Mouse (Mus musculus): ENCODE measurements around the gene Shroom1. TPM values are rescaled to one million over a fixed set of nuclear protein-coding genes. Genes with fewer than 3 reads are reported as not detected.
A peak's percentile ranks its signal among the peaks of the same experiment; 100 is the strongest.

The Shroom1 gene
- polyA plus RNA-seq, 1 experiment from 2014 or later: 1.3 TPM

DNA sequence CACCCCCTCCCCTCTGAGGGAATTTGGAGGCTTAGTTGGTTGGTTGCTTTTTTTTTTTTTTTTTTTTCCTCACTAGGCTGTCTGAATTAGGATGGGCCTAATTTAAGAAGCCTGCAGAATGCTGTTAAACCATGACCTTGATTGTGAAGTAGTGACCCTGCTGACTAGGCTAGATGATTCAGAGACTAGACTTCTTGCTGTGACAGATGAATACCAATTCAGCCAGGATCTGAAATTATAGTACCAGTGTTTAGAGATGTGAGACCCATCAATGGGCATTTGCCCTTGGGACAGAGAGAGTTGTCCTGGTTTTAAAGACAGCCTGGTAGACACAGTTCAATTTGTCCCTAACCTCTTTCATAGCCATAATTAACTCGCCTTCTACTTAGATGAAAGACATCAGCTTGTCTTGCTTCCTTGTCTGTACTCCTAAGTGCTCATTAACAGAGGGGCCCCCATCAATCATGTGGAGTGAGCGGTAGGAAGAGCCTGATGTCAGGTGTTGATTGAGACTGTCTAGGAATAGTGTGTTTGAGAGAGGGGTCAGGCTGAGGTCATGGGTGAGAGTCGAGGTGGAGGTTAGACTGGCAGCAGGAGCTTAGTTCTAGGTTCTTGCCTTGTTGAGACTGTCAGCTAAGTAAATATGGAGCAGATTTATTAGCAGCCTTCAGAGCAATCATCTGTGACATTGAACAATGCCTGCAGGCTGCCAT, 36.4 kb downstream of the Shroom1 start:
- TF ChIP-seq EP300 (optimal IDR thresholded peaks at IDR 0.05) (no peak), CTCF (IDR thresholded peaks at IDR 0.05; ENCODE audit: low read depth) (no peak)
- DNase-seq (ENCODE audit: low spot score): no peak
- 44% methylated on average over 3 of the region's 3 CpGs for WGBS

DNA sequence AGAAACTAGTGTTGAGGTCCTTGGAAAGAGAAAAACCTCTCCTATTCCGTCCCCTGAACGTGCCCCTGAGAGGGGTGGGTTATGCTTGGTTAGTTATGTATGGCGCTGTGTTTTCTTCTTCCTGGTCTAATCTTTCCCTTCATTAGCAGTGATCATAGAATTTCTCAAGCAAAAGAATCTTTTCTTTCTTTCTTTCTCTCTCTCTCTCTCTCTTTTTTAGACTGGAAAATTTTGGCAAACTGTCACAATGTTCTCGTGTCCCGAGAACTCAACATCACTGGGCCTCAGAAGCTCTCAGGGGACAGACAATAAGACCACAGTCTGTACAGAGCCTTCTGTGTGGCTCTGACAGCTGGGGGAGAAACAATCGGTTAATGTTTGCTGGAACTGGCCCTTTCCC, 38.4 kb downstream of the Shroom1 start:
- no peaks in the 10 kb centered on the region for H3K9me3 ChIP-seq (ENCODE audit: control insufficient read depth, low read length)
- H3K4me2 ChIP-seq (replicated peaks; ENCODE audit: low read depth): no peak overlapping the region
- no peak overlapping the region for H3K27ac ChIP-seq (replicated peaks)
- no peak overlapping the region for H3K4me3 ChIP-seq (ENCODE audit: low read depth, low read length)
- H3K9ac ChIP-seq (ENCODE audit: low read length): no peak overlapping the region
- 0 out of 2 replicates have a peak, but pooled peaks cover 2% of the 10 kb centered on the region for H3K4me1 ChIP-seq (replicated peaks; ENCODE audit: control insufficient read depth, insufficient read depth)
- no peaks in the 10 kb centered on the region for H3K36me3 ChIP-seq (ENCODE audit: control insufficient read depth, insufficient read depth, low read length)
- DNase-seq (ENCODE audit: low spot score): no peak
- no peaks in the 10 kb centered on the region for H3K27me3 ChIP-seq (ENCODE audit: control insufficient read depth, insufficient read depth, low read length)
- no peak for TF ChIP-seq CTCF (IDR thresholded peaks at IDR 0.05; ENCODE audit: low read depth)
- no peak for TF ChIP-seq EP300 (optimal IDR thresholded peaks at IDR 0.05)
- ATAC-seq (ENCODE audit: low FRiP score, low TSS enrichment): no peak
- WGBS: 50% methylated on average over 6 of the region's 6 CpGs

More for the DNA sequence above, 36.4 kb downstream of the Shroom1 start:
- Histone ChIP-seq H3K27me3 (ENCODE audit: control insufficient read depth, insufficient read depth, low read length) (no peaks in the 10 kb centered on the region), H3K36me3 (ENCODE audit: control insufficient read depth, insufficient read depth, low read length) (no peaks in the 10 kb centered on the region), H3K4me1 (replicated peaks; ENCODE audit: control insufficient read depth, insufficient read depth) (0 out of 2 replicates have a peak, but pooled peaks cover 2% of the 10 kb centered on the region), H3K9me3 (ENCODE audit: control insufficient read depth, low read length) (no peaks in the 10 kb centered on the region), H3K4me2 (replicated peaks; ENCODE audit: low read depth) (no peak overlapping the region), H3K27ac (replicated peaks) (no peak overlapping the region), H3K4me3 (ENCODE audit: low read depth, low read length) (no peak overlapping the region), H3K9ac (ENCODE audit: low read length) (no peak overlapping the region)
- no peak for ATAC-seq (ENCODE audit: low FRiP score, low TSS enrichment)

DNA sequence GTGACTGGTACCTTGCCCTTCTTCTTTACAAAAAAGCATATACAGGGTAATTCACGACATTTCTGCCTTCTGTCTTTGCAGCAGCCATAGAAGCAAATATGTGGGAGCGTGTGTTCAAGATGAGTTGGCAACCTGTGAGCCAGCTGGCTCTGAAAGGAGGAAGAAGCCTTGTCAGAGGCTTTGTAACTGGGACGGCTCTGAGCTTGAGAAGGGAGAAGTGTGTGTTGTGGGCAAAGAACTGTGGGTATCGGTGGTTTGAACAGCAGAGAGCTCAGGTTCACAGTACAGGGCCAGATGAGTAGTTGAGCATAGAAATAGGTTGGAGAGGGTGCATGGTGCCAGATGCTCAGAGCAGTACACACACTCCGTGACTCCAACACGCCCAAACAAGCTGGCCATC, 39.9 kb downstream of the Shroom1 start:
- no peaks in the 10 kb centered on the region for H3K27me3 ChIP-seq (ENCODE audit: control insufficient read depth, insufficient read depth, low read length)
- no peak for ATAC-seq (ENCODE audit: low FRiP score, low TSS enrichment)
- 65% methylated on average over 6 of the region's 6 CpGs for WGBS
- no peak for TF ChIP-seq CTCF (IDR thresholded peaks at IDR 0.05; ENCODE audit: low read depth)
- no peak for TF ChIP-seq EP300 (optimal IDR thresholded peaks at IDR 0.05)
- no peaks in the 10 kb centered on the region for H3K9me3 ChIP-seq (ENCODE audit: control insufficient read depth, low read length)
- H3K9ac ChIP-seq (ENCODE audit: low read length): no peak overlapping the region
- H3K4me2 ChIP-seq (replicated peaks; ENCODE audit: low read depth): no peak overlapping the region
- H3K36me3 ChIP-seq (ENCODE audit: control insufficient read depth, insufficient read depth, low read length): no peaks in the 10 kb centered on the region
- H3K4me1 ChIP-seq (replicated peaks; ENCODE audit: control insufficient read depth, insufficient read depth): no peaks in the 10 kb centered on the region
- no peak overlapping the region for H3K4me3 ChIP-seq (ENCODE audit: low read depth, low read length)
- DNase-seq (ENCODE audit: low spot score): no peak
- H3K27ac ChIP-seq (replicated peaks): no peak overlapping the region

DNA sequence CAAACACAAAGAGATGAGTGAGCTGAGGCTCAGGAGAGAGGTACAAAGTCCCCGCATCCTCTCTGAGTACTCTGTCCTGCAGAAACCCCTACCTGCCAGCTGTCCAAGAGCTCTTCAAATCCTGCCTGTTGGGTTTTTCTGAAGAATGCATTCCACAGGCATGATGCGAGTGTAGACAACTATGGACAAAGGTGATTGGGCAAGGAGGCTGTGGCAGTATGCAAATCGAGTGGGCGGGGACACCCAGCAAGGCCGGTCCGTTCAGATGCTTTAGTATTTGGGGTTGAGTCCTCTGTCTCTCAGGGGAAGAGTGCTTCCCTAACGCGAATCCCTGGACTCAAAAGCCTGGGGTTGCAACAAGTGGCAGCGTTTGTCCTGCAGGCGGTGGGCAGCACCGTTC, 43.6 kb downstream of the Shroom1 start:
- H3K9me3 ChIP-seq (ENCODE audit: control insufficient read depth, low read length): no peaks in the 10 kb centered on the region
- H3K4me2 ChIP-seq (replicated peaks; ENCODE audit: low read depth): peak overlapping the region; percentile 8; the same call in 1 of the 2 replicates
- no peaks in the 10 kb centered on the region for H3K36me3 ChIP-seq (ENCODE audit: control insufficient read depth, insufficient read depth, low read length)
- no peak overlapping the region for H3K4me3 ChIP-seq (ENCODE audit: low read depth, low read length)
- ATAC-seq (ENCODE audit: low FRiP score, low TSS enrichment): peak; percentile 66
- TF ChIP-seq EP300 (optimal IDR thresholded peaks at IDR 0.05) (no peak), CTCF (IDR thresholded peaks at IDR 0.05; ENCODE audit: low read depth) (no peak)
- no peaks in the 10 kb centered on the region for H3K4me1 ChIP-seq (replicated peaks; ENCODE audit: control insufficient read depth, insufficient read depth)
- H3K27me3 ChIP-seq (ENCODE audit: control insufficient read depth, insufficient read depth, low read length): no peaks in the 10 kb centered on the region
- 11% methylated on average over 11 of the region's 11 CpGs for WGBS
- DNase-seq (ENCODE audit: low spot score): peak; percentile 39
- no peak overlapping the region for H3K27ac ChIP-seq (replicated peaks)
- no peak overlapping the region for H3K9ac ChIP-seq (ENCODE audit: low read length)

DNA sequence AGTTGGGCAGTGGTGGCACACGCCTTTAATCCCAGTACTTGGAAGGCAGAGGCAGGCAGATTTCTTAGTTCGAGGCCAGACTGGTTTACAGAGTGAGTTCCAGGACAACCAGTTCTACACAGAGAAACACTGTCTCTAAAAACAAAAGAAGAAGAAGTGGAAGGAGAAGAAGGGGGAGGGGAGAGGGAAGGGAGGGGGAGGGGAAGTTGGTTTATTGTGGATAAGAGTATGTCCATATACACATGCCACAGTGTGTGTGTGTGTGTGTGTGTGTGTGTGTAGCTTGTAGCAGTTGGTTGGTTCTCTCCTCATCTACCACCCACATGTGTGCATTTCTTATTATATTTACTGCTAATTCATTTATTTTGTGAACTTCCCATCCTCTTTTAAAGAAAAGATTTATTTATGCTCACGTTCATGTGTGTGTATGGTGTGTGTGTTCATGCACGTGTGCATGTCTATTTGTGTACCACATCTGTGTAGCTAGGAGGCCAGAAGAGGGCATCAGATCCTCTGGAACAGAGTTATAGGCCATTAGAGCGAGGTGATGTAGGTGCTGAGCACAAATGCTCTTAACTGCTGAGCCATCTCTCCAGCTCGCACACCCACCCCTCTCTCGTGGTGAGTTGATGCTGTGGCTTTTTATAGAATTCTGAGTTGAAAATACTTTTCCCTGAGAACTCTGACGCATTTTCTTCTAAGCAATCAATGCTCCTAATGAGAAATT, 45.2 kb downstream of the Shroom1 start:
- Histone ChIP-seq H3K36me3 (ENCODE audit: control insufficient read depth, insufficient read depth, low read length) (no peaks in the 10 kb centered on the region), H3K4me2 (replicated peaks; ENCODE audit: low read depth) (no peak overlapping the region), H3K9ac (ENCODE audit: low read length) (no peak overlapping the region), H3K27ac (replicated peaks) (no peak overlapping the region), H3K9me3 (ENCODE audit: control insufficient read depth, low read length) (no peaks in the 10 kb centered on the region), H3K27me3 (ENCODE audit: control insufficient read depth, insufficient read depth, low read length) (no peaks in the 10 kb centered on the region), H3K4me1 (replicated peaks; ENCODE audit: control insufficient read depth, insufficient read depth) (no peaks in the 10 kb centered on the region), H3K4me3 (ENCODE audit: low read depth, low read length) (no peak overlapping the region)
- 78% methylated on average over 8 of the region's 8 CpGs for WGBS
- ATAC-seq (ENCODE audit: low FRiP score, low TSS enrichment) (no peak), DNase-seq (ENCODE audit: low spot score) (no peak)
- TF ChIP-seq EP300 (optimal IDR thresholded peaks at IDR 0.05): no peak
- TF ChIP-seq CTCF (IDR thresholded peaks at IDR 0.05; ENCODE audit: low read depth): peak; percentile 44

DNA sequence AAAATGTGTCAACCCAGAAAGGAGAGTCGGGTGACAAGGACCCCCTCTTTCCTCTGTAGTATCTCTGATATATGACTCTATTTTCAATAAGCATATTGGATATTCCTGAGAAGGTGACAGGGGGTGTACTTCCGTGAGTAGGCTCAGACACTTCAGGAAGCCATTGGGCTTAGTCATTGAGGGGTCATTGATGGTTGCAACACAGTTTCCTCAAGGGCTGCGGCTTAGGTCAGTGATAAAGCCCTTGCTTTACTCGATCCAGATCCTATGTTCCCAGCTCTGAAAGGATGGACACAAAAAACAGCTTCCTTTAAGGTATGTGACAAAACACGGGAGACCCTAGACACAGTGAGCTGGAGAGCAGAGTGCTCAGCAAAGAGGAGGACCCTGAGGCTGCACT, 46.7 kb downstream of the Shroom1 start:
- Histone ChIP-seq H3K9ac (ENCODE audit: low read length) (no peak overlapping the region), H3K4me3 (ENCODE audit: low read depth, low read length) (no peak overlapping the region), H3K9me3 (ENCODE audit: control insufficient read depth, low read length) (no peaks in the 10 kb centered on the region), H3K27me3 (ENCODE audit: control insufficient read depth, insufficient read depth, low read length) (no peaks in the 10 kb centered on the region), H3K4me1 (replicated peaks; ENCODE audit: control insufficient read depth, insufficient read depth) (no peaks in the 10 kb centered on the region), H3K4me2 (replicated peaks; ENCODE audit: low read depth) (no peak overlapping the region), H3K36me3 (ENCODE audit: control insufficient read depth, insufficient read depth, low read length) (no peaks in the 10 kb centered on the region), H3K27ac (replicated peaks) (no peak overlapping the region)
- ATAC-seq (ENCODE audit: low FRiP score, low TSS enrichment) (no peak), DNase-seq (ENCODE audit: low spot score) (no peak)
- 86% methylated on average over 5 of the region's 5 CpGs for WGBS
- TF ChIP-seq EP300 (optimal IDR thresholded peaks at IDR 0.05) (no peak), CTCF (IDR thresholded peaks at IDR 0.05; ENCODE audit: low read depth) (no peak)
